Mouse (Mus musculus) frontal cortex, postnatal 14 days (tissue): ENCODE data around the gene Psme2b.
"Not testable (repeated sequence)": the region's sequence is repeated elsewhere in the genome, so short reads cannot be mapped to it uniquely, and the experiment has no call there.

ENCODE experiments used
- DNase-seq, 2 experiments: peaks; one replicate each; pipeline ENCODE4 v3.0.0; 2022; ENCODE audit warnings: low spot score in 2 of 2

Psme2b gene

GRCm38 (mm10) chr11:48946090-48946489 is at the start of gene Psme2b:
TSS of gene Psme2b (minus strand) at chr11:48946190.
- DNase-seq = not testable (repeated sequence)

- not testable (repeated sequence) for DNase-seq
Measured at GRCm38 (mm10) chr11:48994018-48994417, 48.0 kb upstream of the Psme2b start, which contains the start of gene Tgtp1. TSS of gene Tgtp1 (minus strand) at chr11:48994172.

- not testable (repeated sequence) for DNase-seq
Measured at GRCm38 (mm10) chr11:48993296-48993695, 47.3 kb upstream of the Psme2b start.

GRCm38 (mm10) chr11:48991740-48992520 is 45.9 kb upstream of the Psme2b start, which contains the start of gene Gm12185:
TSS of gene Gm12185 (minus strand) at chr11:48992226.
- not testable (repeated sequence) for DNase-seq

GRCm38 (mm10) chr11:48989981-48990380 is 44.0 kb upstream of the Psme2b start:
- not testable (repeated sequence) for DNase-seq

- DNase-seq = not testable (repeated sequence)
Measured at GRCm38 (mm10) chr11:48988219-48988618, 42.2 kb upstream of the Psme2b start.

GRCm38 (mm10) chr11:48982848-48983247 is 36.9 kb upstream of the Psme2b start:
- not testable (repeated sequence) for DNase-seq

- not testable (repeated sequence) for DNase-seq
Measured at GRCm38 (mm10) chr11:48980052-48980451, 34.1 kb upstream of the Psme2b start.

GRCm38 (mm10) chr11:48979251-48979650 is 33.3 kb upstream of the Psme2b start, which contains the start of gene 9930111J21Rik1:
TSS of gene 9930111J21Rik1 (minus strand) at chr11:48979398.
- not testable (repeated sequence) for DNase-seq

GRCm38 (mm10) chr11:48978240-48978939 is 32.4 kb upstream of the Psme2b start, which contains the start of gene Olfr56:
TSS of gene Olfr56 (plus strand) at chr11:48978889.
- DNase-seq = not testable (repeated sequence)

- not testable (repeated sequence) for DNase-seq
Measured at GRCm38 (mm10) chr11:48974686-48975085, 28.7 kb upstream of the Psme2b start.

GRCm38 (mm10) chr11:48939286-48939685 is 6.7 kb downstream of the Psme2b start:
- not testable (repeated sequence) for DNase-seq

- DNase-seq = not testable (repeated sequence)
Measured at GRCm38 (mm10) chr11:48935291-48935690, 10.7 kb downstream of the Psme2b start.

GRCm38 (mm10) chr11:48933923-48934322 is 12.1 kb downstream of the Psme2b start:
- not testable (repeated sequence) for DNase-seq

- not testable (repeated sequence) for DNase-seq
Measured at GRCm38 (mm10) chr11:48933422-48933821, 12.6 kb downstream of the Psme2b start.

- not testable (repeated sequence) for DNase-seq
Measured at GRCm38 (mm10) chr11:48928068-48928467, 17.9 kb downstream of the Psme2b start.

- DNase-seq = not testable (repeated sequence)
Measured at GRCm38 (mm10) chr11:48926437-48926836, 19.6 kb downstream of the Psme2b start.

- not testable (repeated sequence) for DNase-seq
Measured at GRCm38 (mm10) chr11:48923818-48924217, 22.2 kb downstream of the Psme2b start.

GRCm38 (mm10) chr11:48918380-48918779 is 27.6 kb downstream of the Psme2b start:
- DNase-seq = no peak

- DNase-seq = no peak
Measured at GRCm38 (mm10) chr11:48913611-48914010, 32.4 kb downstream of the Psme2b start.

- DNase-seq = no peak
Measured at GRCm38 (mm10) chr11:48908459-48908858, 37.5 kb downstream of the Psme2b start.

- no peak for DNase-seq
Measured at GRCm38 (mm10) chr11:48902021-48902420, 44.0 kb downstream of the Psme2b start, which contains the start of gene Gm5431. TSS of gene Gm5431 (minus strand) at chr11:48902214.
